Mouse (Mus musculus) limb, embryonic 13.5 days (tissue): ENCODE measurements around the gene Jam3. TPM values are rescaled to one million over a fixed set of nuclear protein-coding genes. Genes with fewer than 3 reads are reported as not detected.

Experiments used
- ATAC-seq: fragments of 200-750 bp; cut with Nextera tagmentation; 2 replicates; pipeline ENCODE4 v1.8.0; 2017; ENCODE audit warnings: low read depth, moderate number of reproducible peaks, moderate TSS enrichment; ENCODE audit not compliant: low FRiP score
- H3K27ac ChIP-seq: fragments of 300-500 bp; sonication (generic); 2 replicates; pipeline ENCODE4 v1.5.1; 2015; ENCODE audit warnings: inconsistent platforms, mild to moderate bottlenecking, moderate library complexity
- H3K27me3 ChIP-seq: fragments of 300-500 bp; sonication (generic); 2 replicates; pipeline ENCODE4 v1.6.1; 2015; ENCODE audit warnings: mild to moderate bottlenecking, inconsistent platforms
- H3K36me3 ChIP-seq: fragments of 300-500 bp; sonication (generic); 2 replicates; pipeline ENCODE4 v1.6.1; 2015; ENCODE audit warnings: inconsistent platforms, mild to moderate bottlenecking, moderate library complexity
- H3K4me1 ChIP-seq: fragments of 300-500 bp; sonication (generic); 2 replicates; pipeline ENCODE4 v1.6.1; 2015; ENCODE audit warnings: inconsistent platforms
- H3K4me2 ChIP-seq: fragments of 300-500 bp; sonication (generic); replicated peaks from 2 replicates; pipeline ENCODE4 v1.6.1; 2015; ENCODE audit warnings: inconsistent platforms, mild to moderate bottlenecking, moderate library complexity
- H3K4me3 ChIP-seq: fragments of 300-500 bp; sonication (generic); 2 replicates; pipeline ENCODE4 v1.5.1; 2015; ENCODE audit warnings: moderate library complexity, mild to moderate bottlenecking, inconsistent platforms
- H3K9ac ChIP-seq: fragments of 300-500 bp; sonication (generic); 2 replicates; pipeline ENCODE4 v1.6.1; 2015; ENCODE audit warnings: mild to moderate bottlenecking, inconsistent platforms
- H3K9me3 ChIP-seq: fragments of 300-500 bp; sonication (generic); 2 replicates; pipeline ENCODE4 v1.6.1; 2016; ENCODE audit warnings: inconsistent platforms
- WGBS: fragments of 180-500 bp; shearing (Covaris S2); methylation state at CpG from one replicate; pipeline ENCODE4 v1.1.7; 2015; 5-methylcytosine and 5-hydroxymethylcytosine counted together
- polyA plus RNA-seq: library from polyadenylated mRNA; unstranded; fragments of >200 nt; fragmentation: Nextera tagmentation; extraction: Ambion mirVana; gene quantifications from 2 replicates; pipeline ENCODE4 v1.2.1, GENCODE M21; 2015

The Jam3 gene
- polyA plus RNA-seq, 1 experiment from 2014 or later, result 144 TPM

DNA sequence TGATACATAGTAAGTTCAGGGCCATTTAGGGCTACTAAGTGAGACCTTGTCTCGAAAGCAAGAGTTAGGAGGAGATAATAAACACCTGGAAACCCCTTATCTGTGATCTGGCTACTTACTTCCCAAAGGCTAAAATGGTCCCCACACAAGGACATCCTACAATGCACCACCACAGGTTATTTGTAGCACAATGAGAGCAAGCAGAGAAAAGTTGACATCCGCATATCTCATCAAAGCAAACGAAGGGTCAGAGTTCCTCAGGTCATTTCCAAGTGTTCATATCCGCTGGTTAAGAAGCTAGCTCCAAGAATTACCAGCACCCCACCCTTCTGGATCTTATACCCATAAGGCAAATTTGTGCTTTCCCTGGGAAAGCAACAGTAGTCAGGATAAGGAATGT is 46.8 kb downstream of the Jam3 start:
- Histone ChIP-seq H3K9me3 (no peaks in the 10 kb centered on the region), H3K27ac (no peak overlapping the region), H3K4me2 (no peak overlapping the region), H3K27me3 (no peaks in the 10 kb centered on the region), H3K9ac (no peak overlapping the region), H3K4me3 (no peak overlapping the region), H3K36me3 (peaks cover 22% of the 10 kb centered on the region), H3K4me1 (peaks cover 26% of the 10 kb centered on the region)
- ATAC-seq, result no peak
- WGBS, result 87% methylated on average over 4 of the region's 4 CpGs

DNA sequence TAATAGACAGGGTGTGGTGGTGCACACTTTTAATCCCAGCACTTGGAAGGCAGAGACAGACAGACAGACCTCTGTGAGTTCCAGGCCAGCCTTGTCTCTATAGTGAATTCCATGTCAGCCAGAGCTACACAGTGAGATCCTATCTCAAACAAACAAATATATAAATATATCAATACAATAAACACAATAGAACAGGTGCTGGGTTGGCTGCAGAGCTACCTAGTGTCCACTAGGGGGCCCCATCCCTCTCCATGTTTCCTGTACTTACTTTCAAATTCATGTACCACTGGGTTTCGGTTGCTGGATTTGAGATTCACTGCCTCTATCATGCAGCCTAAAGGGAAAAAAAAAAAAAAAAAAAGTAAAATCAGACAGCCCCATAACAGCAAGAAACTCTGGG is 49.1 kb downstream of the Jam3 start:
- no peak overlapping the region for H3K9ac ChIP-seq
- H3K4me2 ChIP-seq, result no peak overlapping the region
- 58% methylated on average over 1 of the region's 1 CpGs for WGBS
- no peak overlapping the region for H3K4me3 ChIP-seq
- ATAC-seq, result no peak
- no peaks in the 10 kb centered on the region for H3K27me3 ChIP-seq
- no peak overlapping the region for H3K27ac ChIP-seq
- peaks cover 45% of the 10 kb centered on the region for H3K36me3 ChIP-seq
- peaks cover 20% of the 10 kb centered on the region for H3K4me1 ChIP-seq
- H3K9me3 ChIP-seq, result no peaks in the 10 kb centered on the region

GRCm38 (mm10) chr9:27101466-27101865 is 53.8 kb downstream of the Jam3 start:
- H3K9me3 ChIP-seq, result no peaks in the 10 kb centered on the region

GRCm38 (mm10) chr9:27099474-27099873 is 55.7 kb downstream of the Jam3 start:
- 86% methylated on average over 4 of the region's 4 CpGs for WGBS
- Histone ChIP-seq H3K9ac (no peak overlapping the region), H3K9me3 (no peaks in the 10 kb centered on the region), H3K4me1 (peaks cover 3% of the 10 kb centered on the region; the same call in 1 of the 2 replicates), H3K27ac (no peak overlapping the region), H3K27me3 (no peaks in the 10 kb centered on the region), H3K36me3 (peaks cover 90% of the 10 kb centered on the region), H3K4me3 (no peak overlapping the region), H3K4me2 (no peak overlapping the region)
- no peak for ATAC-seq

More at GRCm38 (mm10) chr9:27101466-27101865, 53.8 kb downstream of the Jam3 start:
- H3K27ac ChIP-seq, result no peak overlapping the region
- no peak overlapping the region for H3K4me2 ChIP-seq
- H3K9ac ChIP-seq, result no peak overlapping the region
- WGBS, result 88% methylated on average over 6 of the region's 6 CpGs
- H3K4me1 ChIP-seq, result peaks cover 3% of the 10 kb centered on the region; the same call in 1 of the 2 replicates
- no peaks in the 10 kb centered on the region for H3K27me3 ChIP-seq
- no peak for ATAC-seq
- H3K36me3 ChIP-seq, result peaks cover 86% of the 10 kb centered on the region
- H3K4me3 ChIP-seq, result no peak overlapping the region

DNA sequence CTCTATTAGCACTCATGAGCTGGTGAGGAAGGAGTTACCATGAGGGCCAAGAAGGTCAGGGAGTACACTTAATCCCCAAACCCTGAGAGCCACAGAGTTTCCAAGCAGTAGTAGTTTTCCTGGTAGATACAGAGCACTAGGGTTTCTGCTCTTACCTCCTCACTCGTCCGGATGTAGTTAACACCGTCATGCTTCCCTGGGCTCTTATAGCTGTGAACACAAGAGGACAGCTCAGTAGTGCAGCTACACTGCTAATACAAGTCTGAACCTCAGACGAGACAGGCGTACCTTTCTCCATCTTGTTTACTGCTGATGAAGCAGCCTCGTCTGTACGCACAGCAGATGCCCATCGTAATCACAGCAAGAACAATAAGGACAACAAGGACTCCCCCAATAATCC is 56.7 kb downstream of the Jam3 start:
- peaks cover 3% of the 10 kb centered on the region; the same call in 1 of the 2 replicates for H3K4me1 ChIP-seq
- no peak overlapping the region for H3K9ac ChIP-seq
- H3K27me3 ChIP-seq, result no peaks in the 10 kb centered on the region
- H3K4me2 ChIP-seq, result no peak overlapping the region
- no peak overlapping the region for H3K27ac ChIP-seq
- H3K4me3 ChIP-seq, result no peak overlapping the region
- H3K9me3 ChIP-seq, result no peaks in the 10 kb centered on the region
- peaks cover 89% of the 10 kb centered on the region for H3K36me3 ChIP-seq
- ATAC-seq, result no peak
- WGBS, result 83% methylated on average over 8 of the region's 8 CpGs

- H3K4me3 ChIP-seq, result no peak overlapping the region
- H3K27ac ChIP-seq, result no peak overlapping the region
- H3K36me3 ChIP-seq, result peaks cover 89% of the 10 kb centered on the region
- H3K4me1 ChIP-seq, result peaks cover 3% of the 10 kb centered on the region; the same call in 1 of the 2 replicates
- H3K9ac ChIP-seq, result no peak overlapping the region
- no peak overlapping the region for H3K4me2 ChIP-seq
- no peak for ATAC-seq
- H3K27me3 ChIP-seq, result no peaks in the 10 kb centered on the region
- H3K9me3 ChIP-seq, result no peaks in the 10 kb centered on the region
- 35% methylated on average over 4 of the region's 4 CpGs for WGBS
Observed at GRCm38 (mm10) chr9:27098092-27098491, 57.1 kb downstream of the Jam3 start.

GRCm38 (mm10) chr9:27092916-27093315 is 62.3 kb downstream of the Jam3 start:
- H3K9me3 ChIP-seq, result no peaks in the 10 kb centered on the region
- H3K4me2 ChIP-seq, result no peak overlapping the region
- H3K27me3 ChIP-seq, result no peaks in the 10 kb centered on the region
- no peak overlapping the region for H3K4me3 ChIP-seq
- H3K36me3 ChIP-seq, result peaks cover 89% of the 10 kb centered on the region
- H3K9ac ChIP-seq, result no peak overlapping the region
- no peaks in the 10 kb centered on the region for H3K4me1 ChIP-seq
- no peak for ATAC-seq
- no peak overlapping the region for H3K27ac ChIP-seq
- 93% methylated on average over 6 of the region's 6 CpGs for WGBS

DNA sequence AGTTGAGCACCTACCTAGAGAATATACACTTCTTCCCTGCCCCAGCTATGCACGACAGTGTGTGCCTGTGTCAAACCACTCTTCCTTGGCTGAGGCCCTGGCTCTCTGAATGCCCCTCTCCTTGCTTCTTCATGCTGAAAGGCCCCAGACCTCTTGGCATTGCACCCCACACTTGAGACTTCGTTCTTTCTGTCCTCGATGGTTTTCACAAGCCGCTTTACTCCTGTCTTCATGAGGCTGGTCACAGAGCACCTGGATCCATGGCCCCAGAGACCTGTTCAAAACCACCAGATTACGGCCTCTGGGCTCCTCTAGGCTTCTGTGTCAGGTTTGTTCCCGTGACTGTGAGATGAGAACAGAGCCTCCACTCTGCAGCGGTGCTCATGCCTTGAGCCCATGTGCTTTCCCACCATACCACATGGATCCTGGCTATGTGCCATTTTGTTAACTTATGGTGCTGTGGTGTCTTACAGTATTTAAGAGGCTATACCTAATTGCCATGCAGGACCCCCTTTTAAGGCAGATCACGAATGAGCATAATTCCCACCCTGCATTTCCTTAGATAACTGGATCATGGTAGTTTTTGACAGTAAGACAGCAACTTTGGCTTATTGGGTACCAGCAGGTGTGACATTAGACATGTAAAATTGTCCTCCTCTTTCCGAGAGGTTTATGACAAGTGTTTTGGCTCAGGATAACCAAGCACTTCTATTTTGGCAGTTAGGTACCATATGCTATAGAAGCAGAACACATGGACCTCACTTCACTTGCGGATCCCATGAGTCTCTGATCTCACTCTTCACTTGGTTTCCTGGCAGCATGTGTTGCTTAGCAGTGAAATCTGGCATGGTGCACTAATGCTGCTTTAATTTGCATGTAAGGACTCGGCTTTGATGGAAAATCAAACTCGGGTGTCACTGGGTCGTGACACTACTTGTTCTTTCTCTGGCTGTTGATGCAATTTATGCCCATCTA is 64.1 kb downstream of the Jam3 start:
- Histone ChIP-seq H3K4me3 (no peak overlapping the region), H3K9ac (no peak overlapping the region), H3K27ac (no peak overlapping the region), H3K4me2 (no peak overlapping the region), H3K27me3 (no peaks in the 10 kb centered on the region), H3K9me3 (no peaks in the 10 kb centered on the region), H3K4me1 (no peaks in the 10 kb centered on the region), H3K36me3 (peaks cover 93% of the 10 kb centered on the region)
- WGBS, result 91% methylated on average over 13 of the region's 13 CpGs
- no peak for ATAC-seq

DNA sequence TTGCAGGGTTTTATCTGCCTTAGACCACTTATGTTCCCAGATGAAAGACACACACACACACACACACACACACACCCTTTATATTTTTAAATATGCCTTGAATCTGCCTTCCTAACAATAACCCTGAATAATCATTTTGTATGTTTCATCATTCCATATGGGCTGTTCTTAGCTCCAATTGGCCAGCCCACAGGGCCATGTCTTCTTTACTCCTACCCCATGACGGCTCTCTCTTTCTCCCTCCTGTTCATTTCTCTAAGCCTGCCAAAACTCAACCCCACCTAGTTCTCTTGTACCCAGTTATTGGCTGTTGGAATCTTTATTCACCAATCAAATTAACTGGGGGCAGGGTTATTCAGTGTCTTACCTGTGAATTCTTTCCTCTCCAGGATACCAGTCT is 65.1 kb downstream of the Jam3 start:
- 80% methylated on average over 1 of the region's 1 CpGs for WGBS
- ATAC-seq, result no peak
- Histone ChIP-seq H3K36me3 (peaks cover 94% of the 10 kb centered on the region), H3K27me3 (no peaks in the 10 kb centered on the region), H3K4me1 (no peaks in the 10 kb centered on the region), H3K27ac (no peak overlapping the region), H3K9ac (no peak overlapping the region), H3K4me3 (no peak overlapping the region), H3K9me3 (no peaks in the 10 kb centered on the region), H3K4me2 (no peak overlapping the region)

GRCm38 (mm10) chr9:27087402-27087801 is 67.8 kb downstream of the Jam3 start:
- H3K4me2 ChIP-seq, result no peak overlapping the region
- H3K27ac ChIP-seq, result no peak overlapping the region
- no peak overlapping the region for H3K9ac ChIP-seq
- 93% methylated on average over 3 of the region's 3 CpGs for WGBS
- no peak overlapping the region for H3K4me3 ChIP-seq
- H3K36me3 ChIP-seq, result peaks cover 98% of the 10 kb centered on the region
- H3K27me3 ChIP-seq, result no peaks in the 10 kb centered on the region
- H3K9me3 ChIP-seq, result no peaks in the 10 kb centered on the region
- no peaks in the 10 kb centered on the region for H3K4me1 ChIP-seq
- no peak for ATAC-seq

GRCm38 (mm10) chr9:27086256-27086655 is 69.0 kb downstream of the Jam3 start:
- no peaks in the 10 kb centered on the region for H3K4me1 ChIP-seq
- H3K9ac ChIP-seq, result no peak overlapping the region
- no peaks in the 10 kb centered on the region for H3K27me3 ChIP-seq
- H3K36me3 ChIP-seq, result peaks cover 97% of the 10 kb centered on the region
- WGBS, result 92% methylated on average over 5 of the region's 5 CpGs
- no peak overlapping the region for H3K4me2 ChIP-seq
- H3K4me3 ChIP-seq, result no peak overlapping the region
- H3K27ac ChIP-seq, result no peak overlapping the region
- ATAC-seq, result no peak
- no peaks in the 10 kb centered on the region for H3K9me3 ChIP-seq

- no peaks in the 10 kb centered on the region for H3K27me3 ChIP-seq
- no peaks in the 10 kb centered on the region for H3K9me3 ChIP-seq
- H3K4me1 ChIP-seq, result no peaks in the 10 kb centered on the region
- ATAC-seq, result no peak
- H3K9ac ChIP-seq, result no peak overlapping the region
- no peak overlapping the region for H3K27ac ChIP-seq
- no peak overlapping the region for H3K4me3 ChIP-seq
- no peak overlapping the region for H3K4me2 ChIP-seq
- peaks cover 77% of the 10 kb centered on the region for H3K36me3 ChIP-seq
Observed at GRCm38 (mm10) chr9:27075812-27076211, 79.4 kb downstream of the Jam3 start.

GRCm38 (mm10) chr9:27074677-27075076 is 80.5 kb downstream of the Jam3 start:
- 82% methylated on average over 1 of the region's 1 CpGs for WGBS
- Histone ChIP-seq H3K4me2 (no peak overlapping the region), H3K9me3 (no peaks in the 10 kb centered on the region), H3K9ac (no peak overlapping the region), H3K4me3 (no peak overlapping the region), H3K36me3 (peaks cover 78% of the 10 kb centered on the region), H3K27me3 (no peaks in the 10 kb centered on the region), H3K27ac (no peak overlapping the region), H3K4me1 (no peaks in the 10 kb centered on the region)
- no peak for ATAC-seq
